Mouse (Mus musculus): ENCODE results near the gene Map2.

DNA sequence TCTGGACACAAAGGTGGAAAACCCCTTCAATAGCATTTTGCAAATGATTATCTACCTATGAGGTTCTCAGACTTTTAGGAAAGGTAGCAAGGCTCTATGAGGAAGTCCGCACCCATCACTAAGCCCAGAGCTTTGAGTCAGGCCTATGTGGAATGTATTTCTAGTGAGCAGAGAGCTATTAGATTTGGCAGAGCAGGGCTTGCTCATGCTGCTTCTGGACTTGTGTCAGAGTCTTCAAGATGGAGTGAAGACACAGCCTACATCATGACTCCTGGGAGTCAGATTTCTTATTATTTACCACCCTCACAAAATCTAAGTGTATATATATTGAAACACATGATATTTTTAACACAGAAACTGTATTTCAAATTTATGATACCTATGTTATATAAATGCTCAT, 17.3 kb downstream of the Map2 start:
- TF ChIP-seq POLR2A (IDR thresholded peaks at IDR 0.05; ENCODE audit: borderline replicate concordance, control insufficient read depth, low read depth, low read length) = no peak
- TF ChIP-seq CTCF (IDR thresholded peaks at IDR 0.05; ENCODE audit: control insufficient read depth, insufficient read depth, low read length) = no peak
